Mouse (Mus musculus): ENCODE data around the gene Nlgn1. TPM values are rescaled to one million over a fixed set of nuclear protein-coding genes. Genes with fewer than 3 reads are reported as not detected.

Gene Nlgn1
- polyA plus RNA-seq, 2 experiments = not detected

- DNase-seq (ENCODE audit: low read depth in 3 of 3, low spot score in 3 of 3) (no peak), ATAC-seq (ENCODE audit: insufficient read depth) (no peak)
- Histone ChIP-seq H3K9me3 (ENCODE audit: control insufficient read depth, low read length) (no peaks in the 10 kb centered on the region), H3K27me3 (ENCODE audit: control insufficient read depth, insufficient read depth, low read length) (no peaks in the 10 kb centered on the region), H3K36me3 (replicated peaks; ENCODE audit: control insufficient read depth, insufficient read depth, low read depth) (no peaks in the 10 kb centered on the region), H3K4me1 (replicated peaks; ENCODE audit: control insufficient read depth in 2 of 2, insufficient read depth in 2 of 2, low read length in 1 of 2) (no peaks in the 10 kb centered on the region), H3K27ac (no peak overlapping the region), H3K4me3 (ENCODE audit: insufficient read depth in 1 of 2, low read depth in 2 of 2, low read length in 2 of 2) (no peak overlapping the region), H3K9ac (replicated peaks) (no peak overlapping the region), H3K4me2 (ENCODE audit: low read depth) (no peak overlapping the region)
- 36% methylated on average over 9 of the region's 9 CpGs for WGBS (ENCODE audit: insufficient replicate concordance)
- TF ChIP-seq CTCF (IDR thresholded peaks at IDR 0.05; ENCODE audit: low read depth) = no peak
- no peak for TF ChIP-seq EP300 (IDR thresholded peaks at IDR 0.05; ENCODE audit: low read depth)
Observed at GRCm38 (mm10) chr3:26134839-26135651, 197.2 kb downstream of the Nlgn1 start.

GRCm38 (mm10) chr3:26130919-26131318 lies 201.3 kb downstream of the Nlgn1 start:
- no peak for DNase-seq (ENCODE audit: low read depth in 3 of 3, low spot score in 3 of 3)
- Histone ChIP-seq H3K4me1 (replicated peaks; ENCODE audit: control insufficient read depth in 2 of 2, insufficient read depth in 2 of 2, low read length in 1 of 2) (no peaks in the 10 kb centered on the region), H3K4me3 (ENCODE audit: insufficient read depth in 1 of 2, low read depth in 2 of 2, low read length in 2 of 2) (no peak overlapping the region), H3K36me3 (replicated peaks; ENCODE audit: control insufficient read depth, insufficient read depth, low read depth) (no peaks in the 10 kb centered on the region), H3K4me2 (ENCODE audit: low read depth) (no peak overlapping the region), H3K27me3 (ENCODE audit: control insufficient read depth, insufficient read depth, low read length) (no peaks in the 10 kb centered on the region), H3K27ac (no peak overlapping the region), H3K9me3 (ENCODE audit: control insufficient read depth, low read length) (no peaks in the 10 kb centered on the region), H3K9ac (replicated peaks) (no peak overlapping the region)
- WGBS (ENCODE audit: insufficient replicate concordance) = 58% methylated on average over 2 of the region's 2 CpGs
- ATAC-seq (ENCODE audit: insufficient read depth) = no peak
- TF ChIP-seq CTCF (IDR thresholded peaks at IDR 0.05; ENCODE audit: low read depth) (no peak), EP300 (IDR thresholded peaks at IDR 0.05; ENCODE audit: low read depth) (no peak)

- H3K36me3 ChIP-seq (replicated peaks; ENCODE audit: control insufficient read depth, insufficient read depth, low read depth) = no peaks in the 10 kb centered on the region
- no peak for TF ChIP-seq EP300 (IDR thresholded peaks at IDR 0.05; ENCODE audit: low read depth)
- TF ChIP-seq CTCF (IDR thresholded peaks at IDR 0.05; ENCODE audit: low read depth) = no peak
Observed at GRCm38 (mm10) chr3:26129455-26129854, 202.8 kb downstream of the Nlgn1 start.

GRCm38 (mm10) chr3:26117071-26117470 lies 215.2 kb downstream of the Nlgn1 start:
- Histone ChIP-seq H3K27ac (no peak overlapping the region), H3K36me3 (replicated peaks; ENCODE audit: control insufficient read depth, insufficient read depth, low read depth) (no peaks in the 10 kb centered on the region), H3K4me2 (ENCODE audit: low read depth) (no peak overlapping the region), H3K9me3 (ENCODE audit: control insufficient read depth, low read length) (no peaks in the 10 kb centered on the region), H3K9ac (replicated peaks) (no peak overlapping the region), H3K27me3 (ENCODE audit: control insufficient read depth, insufficient read depth, low read length) (no peaks in the 10 kb centered on the region), H3K4me3 (ENCODE audit: insufficient read depth in 1 of 2, low read depth in 2 of 2, low read length in 2 of 2) (no peak overlapping the region), H3K4me1 (replicated peaks; ENCODE audit: control insufficient read depth in 2 of 2, insufficient read depth in 2 of 2, low read length in 1 of 2) (no peaks in the 10 kb centered on the region)
- TF ChIP-seq CTCF (IDR thresholded peaks at IDR 0.05; ENCODE audit: low read depth) = no peak
- no peak for TF ChIP-seq EP300 (IDR thresholded peaks at IDR 0.05; ENCODE audit: low read depth)
- ATAC-seq (ENCODE audit: insufficient read depth) = no peak
- WGBS (ENCODE audit: insufficient replicate concordance) = 65% methylated on average over 1 of the region's 1 CpGs
- no peak for DNase-seq (ENCODE audit: low read depth in 3 of 3, low spot score in 3 of 3)

More at GRCm38 (mm10) chr3:26129455-26129854, 202.8 kb downstream of the Nlgn1 start:
- H3K4me1 ChIP-seq (replicated peaks; ENCODE audit: control insufficient read depth in 2 of 2, insufficient read depth in 2 of 2, low read length in 1 of 2) = no peaks in the 10 kb centered on the region
- 57% methylated on average over 6 of the region's 6 CpGs for WGBS (ENCODE audit: insufficient replicate concordance)
- DNase-seq (ENCODE audit: low read depth in 3 of 3, low spot score in 3 of 3) (no peak), ATAC-seq (ENCODE audit: insufficient read depth) (no peak)
- no peak overlapping the region for H3K9ac ChIP-seq (replicated peaks)
- H3K9me3 ChIP-seq (ENCODE audit: control insufficient read depth, low read length) = no peaks in the 10 kb centered on the region
- H3K4me3 ChIP-seq (ENCODE audit: insufficient read depth in 1 of 2, low read depth in 2 of 2, low read length in 2 of 2) = no peak overlapping the region
- H3K27me3 ChIP-seq (ENCODE audit: control insufficient read depth, insufficient read depth, low read length) = no peaks in the 10 kb centered on the region
- H3K27ac ChIP-seq = no peak overlapping the region
- H3K4me2 ChIP-seq (ENCODE audit: low read depth) = no peak overlapping the region

- Histone ChIP-seq H3K36me3 (replicated peaks; ENCODE audit: control insufficient read depth, insufficient read depth, low read depth) (no peaks in the 10 kb centered on the region), H3K9ac (replicated peaks) (no peak overlapping the region), H3K27me3 (ENCODE audit: control insufficient read depth, insufficient read depth, low read length) (no peaks in the 10 kb centered on the region), H3K4me3 (ENCODE audit: insufficient read depth in 1 of 2, low read depth in 2 of 2, low read length in 2 of 2) (no peak overlapping the region), H3K4me2 (ENCODE audit: low read depth) (no peak overlapping the region), H3K27ac (no peak overlapping the region), H3K9me3 (ENCODE audit: control insufficient read depth, low read length) (no peaks in the 10 kb centered on the region), H3K4me1 (replicated peaks; ENCODE audit: control insufficient read depth in 2 of 2, insufficient read depth in 2 of 2, low read length in 1 of 2) (no peaks in the 10 kb centered on the region)
- TF ChIP-seq EP300 (IDR thresholded peaks at IDR 0.05; ENCODE audit: low read depth) (no peak), CTCF (IDR thresholded peaks at IDR 0.05; ENCODE audit: low read depth) (no peak)
- ATAC-seq (ENCODE audit: insufficient read depth) (no peak), DNase-seq (ENCODE audit: low read depth in 3 of 3, low spot score in 3 of 3) (no peak)
- 69% methylated on average over 7 of the region's 7 CpGs for WGBS (ENCODE audit: insufficient replicate concordance)
Observed at GRCm38 (mm10) chr3:26106361-26106760, 225.9 kb downstream of the Nlgn1 start.

All from liver, embryonic 14.5 days (tissue).